In genomic region chr1:46914349-46914748, GRCm38 (mm10) we compare ENCODE assay signal across 13 mouse cellular contexts. TPM values are rescaled to one million over a fixed set of nuclear protein-coding genes. Genes with fewer than 3 reads are reported as not detected.
DNase-seq lines count a peak whose midpoint lies in the region; TF ChIP-seq lines count a peak whose summit lies in the region.
"Had no signal": no experiment of that assay in that cellular context is flagged by ENCODE, and none has a peak within 500 bp of the region (broad histone marks: within the 10 kb centered on the region; RNA-seq: fewer than 3 reads in every experiment).

No protein-coding gene starts in this region.

- no peaks in the 10 kb centered on the region for H3K4me1 ChIP-seq in thymus, adult 2 months (replicated peaks; ENCODE audit: control insufficient read depth, insufficient read depth, low read length)

- H3K27ac ChIP-seq in thymus, adult 2 months (ENCODE audit: control insufficient read depth, insufficient read depth, low read length) = no peak overlapping the region

- DNase-seq in embryo, embryonic 10.5 days (ENCODE audit: low spot score) = peak; percentile 15
- DNase-seq in embryo, embryonic 9.5 days (ENCODE audit: extremely low spot score) = no peak
- peak; percentile 24 for DNase-seq in thymus, adult 2 months
- no peak for DNase-seq in thymus, adult 18-20 months
- DNase-seq in c-Kit-positive CD71-positive TER-119-positive erythroid progenitor cells, embryonic 14.5 days (ENCODE audit: low spot score) = peak; percentile 6
- no peak for DNase-seq in cerebellum, adult 9-11 months
- DNase-seq in left cerebral cortex, adult 11 months (ENCODE audit: low spot score) = no peak
- no peak for DNase-seq in cerebellum, postnatal 25 days
- DNase-seq: adrenal gland, postnatal 36 days; cerebellum, postnatal 36 days; kidney, postnatal 4 days; lung, postnatal 4 days; retina, postnatal 1 day had no signal

- H3K4me3 ChIP-seq in thymus, adult 2 months (ENCODE audit: control insufficient read depth, insufficient read depth, low read length) = no peak overlapping the region

- no peaks in the 10 kb centered on the region for H3K36me3 ChIP-seq in thymus, adult 2 months (ENCODE audit: control insufficient read depth, insufficient read depth, low read length)

- no peak for TF ChIP-seq CTCF in thymus, adult 2 months (IDR thresholded peaks at IDR 0.05; ENCODE audit: borderline replicate concordance, control insufficient read depth, extremely low read depth, insufficient read depth, low read length, poor library complexity)

- TF ChIP-seq POLR2A in thymus, adult 2 months (IDR thresholded peaks at IDR 0.05; ENCODE audit: control insufficient read depth, extremely low read depth, insufficient read depth, low read length, poor library complexity) = no peak

- 79% methylated on average over 1 of the region's 1 CpGs for WGBS in thymus, adult 2 months

- no peaks in the 10 kb centered on the region for H3K27me3 ChIP-seq in thymus, adult 2 months (ENCODE audit: control insufficient read depth, insufficient read depth, low read length)

RNA-seq across cellular contexts. Expression of gene Slc39a10, which starts 21.7 kb away (rescaled TPM):
- 9.1 and 10.1 TPM in 2 replicates for polyA plus RNA-seq in thymus, adult 2 months (2012; rRNA removed)

Comparison
In these comparisons a context has a peak if more than half of its experiments do, and no peak if none do; other contexts are left out.
1. DNase-seq: peak in embryo, embryonic 10.5 days (single experiment), thymus, adult 2 months (single experiment) and c-Kit-positive CD71-positive TER-119-positive erythroid progenitor cells, embryonic 14.5 days (single experiment); none in embryo, embryonic 9.5 days (single experiment), thymus, adult 18-20 months (0 of 2), cerebellum, adult 9-11 months (single experiment), left cerebral cortex, adult 11 months (single experiment) and cerebellum, postnatal 25 days (0 of 2).